Mouse (Mus musculus) forebrain, embryonic 16.5 days (tissue): ENCODE measurements around the gene Coro7. TPM values are rescaled to one million over a fixed set of nuclear protein-coding genes. Genes with fewer than 3 reads are reported as not detected.

Source experiments
- ATAC-seq: fragments of 200-750 bp; cut with Nextera tagmentation; 2 replicates; pipeline ENCODE4 v1.8.0; 2017; ENCODE audit warnings: mild to moderate bottlenecking, moderate library complexity
- H3K27ac ChIP-seq: fragments of 300-500 bp; sonication (generic); 2 replicates; pipeline ENCODE4 v1.5.1; 2014; ENCODE audit warnings: low read length, control low read depth
- H3K27me3 ChIP-seq: fragments of 300-500 bp; sonication (generic); replicated peaks from 2 replicates; pipeline ENCODE4 v1.6.1; 2014; ENCODE audit warnings: low read length; ENCODE audit not compliant: control insufficient read depth, insufficient read depth
- H3K36me3 ChIP-seq: fragments of 300-500 bp; sonication (generic); 2 replicates; pipeline ENCODE4 v1.6.1; 2014; ENCODE audit not compliant: control insufficient read depth, insufficient read depth
- H3K4me1 ChIP-seq: fragments of 300-500 bp; sonication (generic); replicated peaks from 2 replicates; pipeline ENCODE4 v1.6.1; 2014; ENCODE audit warnings: low read length; ENCODE audit not compliant: control insufficient read depth, insufficient read depth
- H3K4me2 ChIP-seq: fragments of 300-500 bp; sonication (generic); 2 replicates; pipeline ENCODE4 v1.6.1; 2014; ENCODE audit warnings: mild to moderate bottlenecking, low read length, control low read depth
- H3K4me3 ChIP-seq: fragments of 300-500 bp; sonication (generic); replicated peaks from 2 replicates; pipeline ENCODE4 v1.5.1; 2014; ENCODE audit warnings: mild to moderate bottlenecking, low read length, control low read depth
- H3K9ac ChIP-seq: fragments of 300-500 bp; sonication (generic); replicated peaks from 2 replicates; pipeline ENCODE4 v1.6.1; 2014; ENCODE audit warnings: low read depth, low read length, control low read depth
- H3K9me3 ChIP-seq: fragments of 300-500 bp; sonication (generic); 2 replicates; pipeline ENCODE4 v1.6.1; 2016; ENCODE audit warnings: low read length; ENCODE audit not compliant: control insufficient read depth
- WGBS: fragments of 180-500 bp; shearing (Covaris S2); extraction: QIAGEN DNeasy Blood & Tissue Kit; methylation state at CpG from one replicate; pipeline ENCODE4 v1.1.7; 2014; 5-methylcytosine and 5-hydroxymethylcytosine counted together
- polyA plus RNA-seq: library from polyadenylated mRNA; unstranded; fragments of >200 nt; fragmentation: Nextera tagmentation; extraction: Ambion mirVana; gene quantifications from 2 replicates; pipeline ENCODE4 v1.2.1, GENCODE M21; 2015

Gene Coro7
- polyA plus RNA-seq, 1 experiment from 2014 or later, result 32.6 TPM

- Histone ChIP-seq H3K27me3 (no peaks in the 10 kb centered on the region), H3K36me3 (peaks cover 20% of the 10 kb centered on the region), H3K9me3 (no peaks in the 10 kb centered on the region), H3K4me1 (no peaks in the 10 kb centered on the region), H3K4me3 (no peak overlapping the region), H3K9ac (no peak overlapping the region), H3K27ac (no peak overlapping the region), H3K4me2 (no peak overlapping the region)
- no peak for ATAC-seq
- 82% methylated on average over 4 of the region's 4 CpGs for WGBS
Observed at GRCm38 (mm10) chr16:4616829-4617228, 62.7 kb downstream of the Coro7 start.

GRCm38 (mm10) chr16:4615297-4615696, 64.3 kb downstream of the Coro7 start:
- H3K4me2 ChIP-seq, result no peak overlapping the region
- H3K27me3 ChIP-seq, result no peaks in the 10 kb centered on the region
- H3K27ac ChIP-seq, result no peak overlapping the region
- H3K4me3 ChIP-seq, result no peak overlapping the region
- peaks cover 25% of the 10 kb centered on the region for H3K36me3 ChIP-seq
- H3K9me3 ChIP-seq, result no peaks in the 10 kb centered on the region
- no peaks in the 10 kb centered on the region for H3K4me1 ChIP-seq
- no peak for ATAC-seq
- no peak overlapping the region for H3K9ac ChIP-seq
- WGBS, result 89% methylated on average over 1 of the region's 1 CpGs

- no peak overlapping the region for H3K27ac ChIP-seq
- no peak overlapping the region for H3K9ac ChIP-seq
- H3K36me3 ChIP-seq, result peaks cover 25% of the 10 kb centered on the region
- no peak for ATAC-seq
- no peaks in the 10 kb centered on the region for H3K9me3 ChIP-seq
- H3K4me2 ChIP-seq, result no peak overlapping the region
- no peaks in the 10 kb centered on the region for H3K4me1 ChIP-seq
- 94% methylated on average over 3 of the region's 3 CpGs for WGBS
- H3K4me3 ChIP-seq, result no peak overlapping the region
- H3K27me3 ChIP-seq, result no peaks in the 10 kb centered on the region
Observed at GRCm38 (mm10) chr16:4614639-4615038, 64.9 kb downstream of the Coro7 start.

- ATAC-seq, result no peak
- 90% methylated on average over 9 of the region's 9 CpGs for WGBS
- Histone ChIP-seq H3K4me2 (no peak overlapping the region), H3K27me3 (no peaks in the 10 kb centered on the region), H3K36me3 (peaks cover 22% of the 10 kb centered on the region), H3K4me1 (no peaks in the 10 kb centered on the region), H3K9me3 (no peaks in the 10 kb centered on the region), H3K4me3 (no peak overlapping the region), H3K9ac (no peak overlapping the region), H3K27ac (no peak overlapping the region)
Observed at GRCm38 (mm10) chr16:4613736-4614135, 65.8 kb downstream of the Coro7 start.

- H3K4me1 ChIP-seq, result peaks cover 6% of the 10 kb centered on the region
- H3K36me3 ChIP-seq, result peaks cover 19% of the 10 kb centered on the region
- no peak overlapping the region for H3K27ac ChIP-seq
- no peaks in the 10 kb centered on the region for H3K27me3 ChIP-seq
- no peak overlapping the region for H3K4me2 ChIP-seq
- no peak overlapping the region for H3K9ac ChIP-seq
- no peaks in the 10 kb centered on the region for H3K9me3 ChIP-seq
- WGBS, result 95% methylated on average over 7 of the region's 7 CpGs
- no peak overlapping the region for H3K4me3 ChIP-seq
- no peak for ATAC-seq
Observed at GRCm38 (mm10) chr16:4611676-4612075, 67.9 kb downstream of the Coro7 start.

- Histone ChIP-seq H3K27ac (no peak overlapping the region), H3K36me3 (peaks cover 18% of the 10 kb centered on the region), H3K4me3 (no peak overlapping the region), H3K9me3 (no peaks in the 10 kb centered on the region), H3K27me3 (no peaks in the 10 kb centered on the region), H3K4me1 (peaks cover 11% of the 10 kb centered on the region), H3K9ac (no peak overlapping the region), H3K4me2 (no peak overlapping the region)
- 95% methylated on average over 5 of the region's 5 CpGs for WGBS
- ATAC-seq, result no peak
Observed at GRCm38 (mm10) chr16:4611193-4611592, 68.4 kb downstream of the Coro7 start.

- WGBS, result 83% methylated on average over 19 of the region's 19 CpGs
- no peak overlapping the region for H3K4me3 ChIP-seq
- no peak for ATAC-seq
- peaks cover 4% of the 10 kb centered on the region; the same call in 1 of the 2 replicates for H3K36me3 ChIP-seq
- no peak overlapping the region for H3K9ac ChIP-seq
- H3K9me3 ChIP-seq, result no peaks in the 10 kb centered on the region
- H3K27me3 ChIP-seq, result no peaks in the 10 kb centered on the region
- H3K27ac ChIP-seq, result no peak overlapping the region
- no peak overlapping the region for H3K4me2 ChIP-seq
- peaks cover 15% of the 10 kb centered on the region for H3K4me1 ChIP-seq
Observed at GRCm38 (mm10) chr16:4608532-4609059, 71.0 kb downstream of the Coro7 start.

- ATAC-seq, result peak; percentile 59
- Histone ChIP-seq H3K4me1 (peaks cover 15% of the 10 kb centered on the region), H3K27ac (no peak overlapping the region), H3K36me3 (0 out of 2 replicates have a peak, but pooled peaks cover 4% of the 10 kb centered on the region), H3K4me2 (no peak overlapping the region), H3K9ac (no peak overlapping the region), H3K27me3 (no peaks in the 10 kb centered on the region), H3K9me3 (no peaks in the 10 kb centered on the region), H3K4me3 (no peak overlapping the region)
- WGBS, result 52% methylated on average over 9 of the region's 9 CpGs
Observed at GRCm38 (mm10) chr16:4607818-4608531, 71.6 kb downstream of the Coro7 start.

- Histone ChIP-seq H3K4me2 (no peak overlapping the region), H3K9ac (no peak overlapping the region), H3K36me3 (0 out of 2 replicates have a peak, but pooled peaks cover 2% of the 10 kb centered on the region), H3K27ac (no peak overlapping the region), H3K9me3 (no peaks in the 10 kb centered on the region), H3K27me3 (no peaks in the 10 kb centered on the region), H3K4me3 (no peak overlapping the region), H3K4me1 (peaks cover 19% of the 10 kb centered on the region)
- 48% methylated on average over 5 of the region's 5 CpGs for WGBS
- 0 out of 2 replicates have a peak, but pooled peaks have one; percentile 10 for ATAC-seq
Observed at GRCm38 (mm10) chr16:4606431-4607084, 73.0 kb downstream of the Coro7 start.
